Mouse (Mus musculus): Measurements from ENCODE around the gene Myo1d. TPM values are rescaled to one million over a fixed set of nuclear protein-coding genes. Genes with fewer than 3 reads are reported as not detected.

The Myo1d gene
- polyA plus RNA-seq, 1 experiment from 2014 or later, result 2.1 TPM

GRCm38 (mm10) chr11:80564975-80565965, 214.6 kb downstream of the Myo1d start:
- 0 out of 2 replicates have a peak overlapping the region, but pooled peaks have one; percentile 7 for H3K4me2 ChIP-seq (ENCODE audit: low read length)
- H3K9me3 ChIP-seq (ENCODE audit: control insufficient read depth, low read length), result no peaks in the 10 kb centered on the region
- H3K27me3 ChIP-seq (replicated peaks; ENCODE audit: control insufficient read depth, insufficient read depth, low read length), result no peaks in the 10 kb centered on the region
- no peak overlapping the region for H3K4me3 ChIP-seq (ENCODE audit: low read length)
- peak; percentile 68 for ATAC-seq
- H3K27ac ChIP-seq (ENCODE audit: low read depth, low read length), result 0 out of 2 replicates have a peak overlapping the region, but pooled peaks have one; percentile 14
- peaks cover 18% of the 10 kb centered on the region for H3K4me1 ChIP-seq (ENCODE audit: control insufficient read depth, insufficient read depth, low read depth, low read length)
- H3K9ac ChIP-seq (ENCODE audit: low read depth, low read length), result no peak overlapping the region
- H3K36me3 ChIP-seq (ENCODE audit: control insufficient read depth, insufficient read depth, low read length), result no peaks in the 10 kb centered on the region
- 46% methylated on average over 7 of the region's 7 CpGs for WGBS

- Histone ChIP-seq H3K9ac (ENCODE audit: low read depth, low read length) (no peak overlapping the region), H3K27me3 (replicated peaks; ENCODE audit: control insufficient read depth, insufficient read depth, low read length) (no peaks in the 10 kb centered on the region), H3K4me2 (ENCODE audit: low read length) (no peak overlapping the region), H3K27ac (ENCODE audit: low read depth, low read length) (no peak overlapping the region), H3K36me3 (ENCODE audit: control insufficient read depth, insufficient read depth, low read length) (no peaks in the 10 kb centered on the region), H3K9me3 (ENCODE audit: control insufficient read depth, low read length) (no peaks in the 10 kb centered on the region), H3K4me3 (ENCODE audit: low read length) (no peak overlapping the region), H3K4me1 (ENCODE audit: control insufficient read depth, insufficient read depth, low read depth, low read length) (peaks cover 18% of the 10 kb centered on the region)
- 34% methylated on average over 3 of the region's 3 CpGs for WGBS
- ATAC-seq, result no peak
Observed at GRCm38 (mm10) chr11:80562479-80562878, 217.3 kb downstream of the Myo1d start.

- Histone ChIP-seq H3K9ac (ENCODE audit: low read depth, low read length) (no peak overlapping the region), H3K4me2 (ENCODE audit: low read length) (no peak overlapping the region), H3K27ac (ENCODE audit: low read depth, low read length) (no peak overlapping the region), H3K4me3 (ENCODE audit: low read length) (no peak overlapping the region), H3K4me1 (ENCODE audit: control insufficient read depth, insufficient read depth, low read depth, low read length) (peaks cover 11% of the 10 kb centered on the region), H3K27me3 (replicated peaks; ENCODE audit: control insufficient read depth, insufficient read depth, low read length) (no peaks in the 10 kb centered on the region), H3K36me3 (ENCODE audit: control insufficient read depth, insufficient read depth, low read length) (no peaks in the 10 kb centered on the region), H3K9me3 (ENCODE audit: control insufficient read depth, low read length) (no peaks in the 10 kb centered on the region)
- 63% methylated on average over 5 of the region's 5 CpGs for WGBS
- ATAC-seq, result no peak
Observed at GRCm38 (mm10) chr11:80560770-80561169, 219.1 kb downstream of the Myo1d start.

GRCm38 (mm10) chr11:80555416-80555815, 224.4 kb downstream of the Myo1d start:
- H3K9ac ChIP-seq (ENCODE audit: low read depth, low read length), result no peak overlapping the region
- H3K9me3 ChIP-seq (ENCODE audit: control insufficient read depth, low read length), result no peaks in the 10 kb centered on the region
- no peak overlapping the region for H3K4me3 ChIP-seq (ENCODE audit: low read length)
- H3K27me3 ChIP-seq (replicated peaks; ENCODE audit: control insufficient read depth, insufficient read depth, low read length), result no peaks in the 10 kb centered on the region
- no peaks in the 10 kb centered on the region for H3K36me3 ChIP-seq (ENCODE audit: control insufficient read depth, insufficient read depth, low read length)
- H3K4me1 ChIP-seq (ENCODE audit: control insufficient read depth, insufficient read depth, low read depth, low read length), result peaks cover 8% of the 10 kb centered on the region
- H3K4me2 ChIP-seq (ENCODE audit: low read length), result no peak overlapping the region
- no peak for ATAC-seq
- WGBS, result 88% methylated on average over 5 of the region's 5 CpGs
- H3K27ac ChIP-seq (ENCODE audit: low read depth, low read length), result no peak overlapping the region

- no peaks in the 10 kb centered on the region for H3K27me3 ChIP-seq (replicated peaks; ENCODE audit: control insufficient read depth, insufficient read depth, low read length)
- H3K9me3 ChIP-seq (ENCODE audit: control insufficient read depth, low read length), result no peaks in the 10 kb centered on the region
- no peak overlapping the region for H3K4me2 ChIP-seq (ENCODE audit: low read length)
- 84% methylated on average over 11 of the region's 11 CpGs for WGBS
- H3K4me1 ChIP-seq (ENCODE audit: control insufficient read depth, insufficient read depth, low read depth, low read length), result peaks cover 12% of the 10 kb centered on the region
- no peaks in the 10 kb centered on the region for H3K36me3 ChIP-seq (ENCODE audit: control insufficient read depth, insufficient read depth, low read length)
- no peak overlapping the region for H3K9ac ChIP-seq (ENCODE audit: low read depth, low read length)
- no peak overlapping the region for H3K27ac ChIP-seq (ENCODE audit: low read depth, low read length)
- H3K4me3 ChIP-seq (ENCODE audit: low read length), result no peak overlapping the region
- no peak for ATAC-seq
Observed at GRCm38 (mm10) chr11:80553046-80553445, 226.8 kb downstream of the Myo1d start.

GRCm38 (mm10) chr11:80551634-80552033, 228.2 kb downstream of the Myo1d start:
- no peaks in the 10 kb centered on the region for H3K9me3 ChIP-seq (ENCODE audit: control insufficient read depth, low read length)
- H3K4me1 ChIP-seq (ENCODE audit: control insufficient read depth, insufficient read depth, low read depth, low read length), result peaks cover 12% of the 10 kb centered on the region
- H3K4me3 ChIP-seq (ENCODE audit: low read length), result no peak overlapping the region
- 0 out of 2 replicates have a peak, but pooled peaks have one; percentile 20 for ATAC-seq
- no peaks in the 10 kb centered on the region for H3K27me3 ChIP-seq (replicated peaks; ENCODE audit: control insufficient read depth, insufficient read depth, low read length)
- 31% methylated on average over 3 of the region's 3 CpGs for WGBS
- H3K36me3 ChIP-seq (ENCODE audit: control insufficient read depth, insufficient read depth, low read length), result no peaks in the 10 kb centered on the region
- H3K9ac ChIP-seq (ENCODE audit: low read depth, low read length), result no peak overlapping the region
- no peak overlapping the region for H3K4me2 ChIP-seq (ENCODE audit: low read length)
- H3K27ac ChIP-seq (ENCODE audit: low read depth, low read length), result peak overlapping the region; percentile 59; the same call in 1 of the 2 replicates

GRCm38 (mm10) chr11:80550264-80550663, 229.6 kb downstream of the Myo1d start:
- peak overlapping the region; percentile 19; the same call in 1 of the 2 replicates for H3K9ac ChIP-seq (ENCODE audit: low read depth, low read length)
- H3K27me3 ChIP-seq (replicated peaks; ENCODE audit: control insufficient read depth, insufficient read depth, low read length), result no peaks in the 10 kb centered on the region
- H3K36me3 ChIP-seq (ENCODE audit: control insufficient read depth, insufficient read depth, low read length), result no peaks in the 10 kb centered on the region
- 44% methylated on average over 10 of the region's 10 CpGs for WGBS
- peak overlapping the region; percentile 37 for H3K27ac ChIP-seq (ENCODE audit: low read depth, low read length)
- H3K4me3 ChIP-seq (ENCODE audit: low read length), result no peak overlapping the region
- H3K4me1 ChIP-seq (ENCODE audit: control insufficient read depth, insufficient read depth, low read depth, low read length), result peaks cover 12% of the 10 kb centered on the region
- no peak overlapping the region for H3K4me2 ChIP-seq (ENCODE audit: low read length)
- no peaks in the 10 kb centered on the region for H3K9me3 ChIP-seq (ENCODE audit: control insufficient read depth, low read length)
- ATAC-seq, result peak; percentile 54; the same call in 1 of the 2 replicates

GRCm38 (mm10) chr11:80549854-80550253, 230.0 kb downstream of the Myo1d start:
- Histone ChIP-seq H3K36me3 (ENCODE audit: control insufficient read depth, insufficient read depth, low read length) (no peaks in the 10 kb centered on the region), H3K4me2 (ENCODE audit: low read length) (no peak overlapping the region), H3K9ac (ENCODE audit: low read depth, low read length) (no peak overlapping the region), H3K27ac (ENCODE audit: low read depth, low read length) (no peak overlapping the region; the same call in 1 of the 2 replicates), H3K9me3 (ENCODE audit: control insufficient read depth, low read length) (no peaks in the 10 kb centered on the region), H3K4me3 (ENCODE audit: low read length) (no peak overlapping the region), H3K27me3 (replicated peaks; ENCODE audit: control insufficient read depth, insufficient read depth, low read length) (no peaks in the 10 kb centered on the region), H3K4me1 (ENCODE audit: control insufficient read depth, insufficient read depth, low read depth, low read length) (peaks cover 12% of the 10 kb centered on the region)
- WGBS, result 69% methylated on average over 6 of the region's 6 CpGs
- ATAC-seq, result no peak

- no peak overlapping the region for H3K4me2 ChIP-seq (ENCODE audit: low read length)
- H3K4me3 ChIP-seq (ENCODE audit: low read length), result no peak overlapping the region
- 65% methylated on average over 2 of the region's 2 CpGs for WGBS
- peaks cover 4% of the 10 kb centered on the region; the same call in 1 of the 2 replicates for H3K4me1 ChIP-seq (ENCODE audit: control insufficient read depth, insufficient read depth, low read depth, low read length)
- H3K27me3 ChIP-seq (replicated peaks; ENCODE audit: control insufficient read depth, insufficient read depth, low read length), result no peaks in the 10 kb centered on the region
- no peak overlapping the region for H3K9ac ChIP-seq (ENCODE audit: low read depth, low read length)
- H3K27ac ChIP-seq (ENCODE audit: low read depth, low read length), result no peak overlapping the region
- no peak for ATAC-seq
- H3K36me3 ChIP-seq (ENCODE audit: control insufficient read depth, insufficient read depth, low read length), result no peaks in the 10 kb centered on the region
- no peaks in the 10 kb centered on the region for H3K9me3 ChIP-seq (ENCODE audit: control insufficient read depth, low read length)
Observed at GRCm38 (mm10) chr11:80546233-80546632, 233.6 kb downstream of the Myo1d start.

All from hindbrain, embryonic 16.5 days (tissue).